Mouse (Mus musculus) liver, embryonic 13.5 days (tissue): ENCODE measurements around the gene Commd3. TPM values are rescaled to one million over a fixed set of nuclear protein-coding genes. Genes with fewer than 3 reads are reported as not detected.

ENCODE experiments used
- ATAC-seq: fragments of 200-750 bp; cut with Nextera tagmentation; 2 replicates; pipeline ENCODE4 v1.8.0; 2017; ENCODE audit warnings: low read depth, mild to moderate bottlenecking, moderate number of reproducible peaks, moderate library complexity
- DNase-seq: peaks from one replicate; pipeline ENCODE4 v3.0.0; 2022
- H3K27ac ChIP-seq: fragments of 300-500 bp; sonication (generic); 2 replicates; pipeline ENCODE4 v1.5.1; 2015; ENCODE audit warnings: moderate library complexity, mild to moderate bottlenecking, inconsistent platforms
- H3K27me3 ChIP-seq: fragments of 300-500 bp; sonication (generic); 2 replicates; pipeline ENCODE4 v1.6.1; 2015; ENCODE audit warnings: mild to moderate bottlenecking, inconsistent platforms
- H3K36me3 ChIP-seq: fragments of 300-500 bp; sonication (generic); 2 replicates; pipeline ENCODE4 v1.6.1; 2015; ENCODE audit warnings: mild to moderate bottlenecking, inconsistent platforms
- H3K4me1 ChIP-seq: fragments of 300-500 bp; sonication (generic); replicated peaks from 2 replicates; pipeline ENCODE4 v1.6.1; 2015; ENCODE audit warnings: inconsistent platforms
- H3K4me2 ChIP-seq: fragments of 300-500 bp; sonication (generic); 2 replicates; pipeline ENCODE4 v1.6.1; 2015; ENCODE audit warnings: inconsistent platforms, mild to moderate bottlenecking, moderate library complexity
- H3K4me3 ChIP-seq: fragments of 300-500 bp; sonication (generic); replicated peaks from 2 replicates; pipeline ENCODE4 v1.5.1; 2015; ENCODE audit warnings: mild to moderate bottlenecking, inconsistent platforms
- H3K9ac ChIP-seq: fragments of 300-500 bp; sonication (generic); 2 replicates; pipeline ENCODE4 v1.6.1; 2015; ENCODE audit warnings: mild to moderate bottlenecking, inconsistent platforms
- H3K9me3 ChIP-seq: fragments of 300-500 bp; sonication (generic); replicated peaks from 2 replicates; pipeline ENCODE4 v1.6.1; 2016; ENCODE audit warnings: inconsistent platforms
- WGBS: fragments of 180-500 bp; shearing (Covaris S2); methylation state at CpG from one replicate; pipeline ENCODE4 v1.1.7; 2015; ENCODE audit not compliant: insufficient replicate concordance; 5-methylcytosine and 5-hydroxymethylcytosine counted together
- polyA plus RNA-seq: library from polyadenylated mRNA; unstranded; fragments of >200 nt; fragmentation: Nextera tagmentation; extraction: Ambion mirVana; gene quantifications from 2 replicates; pipeline ENCODE4 v1.2.1, GENCODE M21; 2015

Commd3 gene
- polyA plus RNA-seq, 1 experiment from 2014 or later: 103 TPM

- Histone ChIP-seq H3K4me1 (peaks cover 22% of the 10 kb centered on the region), H3K27ac (no peak overlapping the region), H3K4me3 (no peak overlapping the region), H3K4me2 (no peak overlapping the region), H3K9ac (no peak overlapping the region), H3K36me3 (no peaks in the 10 kb centered on the region), H3K9me3 (no peaks in the 10 kb centered on the region), H3K27me3 (peaks cover 72% of the 10 kb centered on the region)
- 5% methylated on average over 9 of the region's 9 CpGs for WGBS
- DNase-seq (no peak), ATAC-seq (no peak)
These were observed 15.5 kb downstream of the Commd3 start for GRCm38 (mm10) chr2:18687671-18688170.

GRCm38 (mm10) chr2:18688286-18688685 is 16.1 kb downstream of the Commd3 start:
- 11% methylated on average over 6 of the region's 6 CpGs for WGBS
- peak overlapping the region; percentile 62; the same call in 1 of the 2 replicates for H3K4me2 ChIP-seq
- H3K36me3 ChIP-seq: no peaks in the 10 kb centered on the region
- DNase-seq (no peak), ATAC-seq (no peak)
- no peak overlapping the region for H3K9ac ChIP-seq
- no peak overlapping the region for H3K27ac ChIP-seq
- no peaks in the 10 kb centered on the region for H3K9me3 ChIP-seq
- H3K27me3 ChIP-seq: peaks cover 78% of the 10 kb centered on the region
- H3K4me3 ChIP-seq: peak overlapping the region; percentile 53
- H3K4me1 ChIP-seq: peaks cover 22% of the 10 kb centered on the region

- H3K9ac ChIP-seq: no peak overlapping the region
- no peak for DNase-seq
- H3K27me3 ChIP-seq: peaks cover 81% of the 10 kb centered on the region
- no peaks in the 10 kb centered on the region for H3K9me3 ChIP-seq
- H3K4me3 ChIP-seq: peak overlapping the region; percentile 53
- H3K27ac ChIP-seq: no peak overlapping the region
- H3K4me1 ChIP-seq: peaks cover 22% of the 10 kb centered on the region
- H3K36me3 ChIP-seq: no peaks in the 10 kb centered on the region
- no peak for ATAC-seq
- WGBS: 2% methylated on average over 45 of the region's 45 CpGs
- H3K4me2 ChIP-seq: peak overlapping the region; percentile 62
These were observed 16.5 kb downstream of the Commd3 start for GRCm38 (mm10) chr2:18688708-18689063.

GRCm38 (mm10) chr2:18689064-18689921 is 17.1 kb downstream of the Commd3 start:
- Histone ChIP-seq H3K9ac (peak overlapping the region; percentile 9; the same call in 1 of the 2 replicates), H3K27ac (no peak overlapping the region), H3K9me3 (no peaks in the 10 kb centered on the region), H3K36me3 (no peaks in the 10 kb centered on the region), H3K4me1 (peaks cover 25% of the 10 kb centered on the region), H3K4me2 (peak overlapping the region; percentile 62), H3K4me3 (peak overlapping the region; percentile 53), H3K27me3 (peaks cover 83% of the 10 kb centered on the region)
- DNase-seq (no peak), ATAC-seq (peak; percentile 27)
- 1% methylated on average over 51 of the region's 51 CpGs for WGBS

- Histone ChIP-seq H3K27me3 (peaks cover 92% of the 10 kb centered on the region), H3K9me3 (no peaks in the 10 kb centered on the region), H3K9ac (no peak overlapping the region), H3K4me3 (peak overlapping the region; percentile 53), H3K36me3 (no peaks in the 10 kb centered on the region), H3K4me2 (peak overlapping the region; percentile 62), H3K4me1 (peaks cover 29% of the 10 kb centered on the region), H3K27ac (no peak overlapping the region)
- DNase-seq (no peak), ATAC-seq (no peak)
- under 1% methylated on average over 58 of the region's 58 CpGs for WGBS
These were observed 18.0 kb downstream of the Commd3 start for GRCm38 (mm10) chr2:18690055-18690691.

GRCm38 (mm10) chr2:18690756-18691155 is 18.6 kb downstream of the Commd3 start:
- Histone ChIP-seq H3K27me3 (peaks cover 95% of the 10 kb centered on the region), H3K9me3 (no peaks in the 10 kb centered on the region), H3K36me3 (no peaks in the 10 kb centered on the region), H3K9ac (no peak overlapping the region), H3K4me1 (peaks cover 29% of the 10 kb centered on the region), H3K4me2 (peak overlapping the region; percentile 62; the same call in 1 of the 2 replicates), H3K27ac (no peak overlapping the region), H3K4me3 (no peak overlapping the region)
- WGBS: 3% methylated on average over 9 of the region's 9 CpGs
- DNase-seq (no peak), ATAC-seq (no peak)

GRCm38 (mm10) chr2:18692031-18692430 is 19.8 kb downstream of the Commd3 start:
- H3K9me3 ChIP-seq: no peaks in the 10 kb centered on the region
- no peak overlapping the region for H3K27ac ChIP-seq
- no peak for ATAC-seq
- H3K27me3 ChIP-seq: peaks cover 97% of the 10 kb centered on the region
- no peak overlapping the region for H3K4me3 ChIP-seq
- DNase-seq: no peak
- no peak overlapping the region for H3K9ac ChIP-seq
- H3K4me1 ChIP-seq: peaks cover 29% of the 10 kb centered on the region
- no peak overlapping the region for H3K4me2 ChIP-seq
- H3K36me3 ChIP-seq: no peaks in the 10 kb centered on the region

- Histone ChIP-seq H3K4me2 (no peak overlapping the region), H3K4me3 (no peak overlapping the region), H3K27me3 (peaks cover 93% of the 10 kb centered on the region), H3K36me3 (no peaks in the 10 kb centered on the region), H3K9ac (no peak overlapping the region), H3K4me1 (peaks cover 29% of the 10 kb centered on the region), H3K27ac (no peak overlapping the region), H3K9me3 (no peaks in the 10 kb centered on the region)
- no peak for ATAC-seq
- no peak for DNase-seq
- 2% methylated on average over 1 of the region's 1 CpGs for WGBS
These were observed 20.4 kb downstream of the Commd3 start for GRCm38 (mm10) chr2:18692548-18692947.

GRCm38 (mm10) chr2:18693491-18693870 is 21.3 kb downstream of the Commd3 start:
- DNase-seq (no peak), ATAC-seq (no peak)
- Histone ChIP-seq H3K9ac (no peak overlapping the region), H3K4me1 (peaks cover 29% of the 10 kb centered on the region), H3K4me2 (peak overlapping the region; percentile 85), H3K4me3 (peak overlapping the region; percentile 65), H3K36me3 (no peaks in the 10 kb centered on the region), H3K9me3 (no peaks in the 10 kb centered on the region), H3K27me3 (peaks cover 93% of the 10 kb centered on the region), H3K27ac (no peak overlapping the region)
- WGBS: under 1% methylated on average over 5 of the region's 5 CpGs

GRCm38 (mm10) chr2:18693871-18694610 is 21.9 kb downstream of the Commd3 start, which contains the start of gene Spag6:
Gene Spag6 (plus strand): TSS chr2:18694032.
- Histone ChIP-seq H3K4me1 (peaks cover 28% of the 10 kb centered on the region), H3K9me3 (no peaks in the 10 kb centered on the region), H3K4me2 (peak within 1 kb of the TSS; percentile 85), H3K27ac (no peak within 1 kb of the TSS; the same call in 1 of the 2 replicates), H3K4me3 (peak within 1 kb of the TSS; percentile 65), H3K9ac (peak within 1 kb of the TSS; percentile 64), H3K36me3 (no peaks in the 10 kb centered on the region), H3K27me3 (peaks cover 93% of the 10 kb centered on the region)
- peak; percentile 71 for ATAC-seq
- no peak for DNase-seq
- 1% methylated on average over 61 of the region's 61 CpGs for WGBS

- under 1% methylated on average over 20 of the region's 20 CpGs for WGBS
- H3K9me3 ChIP-seq: no peaks in the 10 kb centered on the region
- H3K27ac ChIP-seq: no peak overlapping the region
- H3K9ac ChIP-seq: peak overlapping the region; percentile 64
- H3K36me3 ChIP-seq: no peaks in the 10 kb centered on the region
- ATAC-seq: no peak
- H3K4me2 ChIP-seq: peak overlapping the region; percentile 85
- DNase-seq: no peak
- H3K27me3 ChIP-seq: peaks cover 93% of the 10 kb centered on the region
- peaks cover 22% of the 10 kb centered on the region for H3K4me1 ChIP-seq
- H3K4me3 ChIP-seq: peak overlapping the region; percentile 65
These were observed 22.4 kb downstream of the Commd3 start for GRCm38 (mm10) chr2:18694611-18694950.
